Mouse (Mus musculus) ES-E14 (cell line): ENCODE results near the gene Mesd. TPM values are rescaled to one million over a fixed set of nuclear protein-coding genes. Genes with fewer than 3 reads are reported as not detected.

Experiments used
- DNase-seq: peaks from one replicate; pipeline ENCODE4 v3.0.0-alpha.2; 2013; ENCODE audit warnings: low read depth, low spot score
- H3K27ac ChIP-seq: 2 replicates; pipeline ENCODE4 v1.5.1; 2012; ENCODE audit warnings: low read depth, mild to moderate bottlenecking, low read length, moderate library complexity, mixed read lengths; ENCODE audit not compliant: poor library complexity, insufficient read depth, severe bottlenecking
- H3K36me3 ChIP-seq: 2 replicates; pipeline ENCODE4 v1.6.1; 2012; ENCODE audit warnings: mild to moderate bottlenecking, low read length, moderate library complexity, mixed read lengths; ENCODE audit not compliant: control insufficient read depth, poor library complexity, insufficient read depth, severe bottlenecking
- H3K4me1 ChIP-seq, 2 experiments: fragments of 150-350 bp in 1 of 2; sonication (generic) in 1 of 2; 2 replicates each; pipeline ENCODE4 v1.6.1; 2012; ENCODE audit warnings: low read length in 2 of 2, mild to moderate bottlenecking in 1 of 2, mixed read lengths in 1 of 2; ENCODE audit not compliant: control insufficient read depth in 2 of 2, insufficient read depth in 2 of 2, poor library complexity in 1 of 2
- H3K4me3 ChIP-seq, 2 experiments: fragments of 150-350 bp in 1 of 2; sonication (generic) in 1 of 2; 2 replicates each; pipeline ENCODE4 v1.5.1; 2012; ENCODE audit warnings: low read length in 2 of 2, low read depth in 1 of 2, mild to moderate bottlenecking in 1 of 2, mixed read lengths in 1 of 2; ENCODE audit not compliant: insufficient read depth in 1 of 2, poor library complexity in 1 of 2, severe bottlenecking in 1 of 2
- H3K9ac ChIP-seq: 2 replicates; pipeline ENCODE4 v1.6.1; 2012; ENCODE audit warnings: low read depth, mild to moderate bottlenecking, low read length, mixed read lengths; ENCODE audit not compliant: poor library complexity, insufficient read depth, severe bottlenecking
- H3K9me3 ChIP-seq: fragments of 150-350 bp; sonication (generic); 2 replicates; pipeline ENCODE4 v1.6.1; 2012; ENCODE audit warnings: low read depth, mild to moderate bottlenecking, low read length; ENCODE audit not compliant: control insufficient read depth, insufficient read depth
- CHD2 ChIP-seq: IDR thresholded peaks from 2 replicates; pipeline ENCODE4 v1.6.1; 2014; ENCODE audit warnings: mild to moderate bottlenecking, low read depth, low read length, inconsistent platforms
- HCFC1 ChIP-seq: IDR thresholded peaks from 2 replicates; pipeline ENCODE4 v1.6.1; 2012; ENCODE audit warnings: low read length, inconsistent platforms, borderline replicate concordance; ENCODE audit not compliant: insufficient read depth
- MAFK ChIP-seq: IDR thresholded peaks from 2 replicates; pipeline ENCODE4 v1.6.1; 2014; ENCODE audit warnings: mild to moderate bottlenecking, low read depth, low read length, inconsistent platforms; ENCODE audit not compliant: insufficient read depth
- ZC3H11A ChIP-seq: IDR thresholded peaks from 2 replicates; pipeline ENCODE4 v1.6.1; 2012; ENCODE audit warnings: low read depth, mild to moderate bottlenecking, inconsistent platforms, low read length, borderline replicate concordance
- ZNF384 ChIP-seq: IDR thresholded peaks from 2 replicates; pipeline ENCODE4 v1.6.1; 2012; ENCODE audit warnings: low read depth, low read length, inconsistent platforms
- in situ Hi-C, 2 experiments: fragments of 600-800 bp; cut with MboI; formaldehyde crosslinking; loops; one replicate each; pipeline ENCODE4 v1.15.1; 2025; ENCODE audit warnings: low sequenced_read_pairs in 2 of 2, inconsistent platforms in 1 of 2; ENCODE audit not compliant: unreplicated experiment in 2 of 2
- total RNA-seq: library from RNA; depleted of rRNA; stranded (reverse); fragments of 300-350 nt; gene quantifications from 2 replicates; pipeline ENCODE4 v1.2.3, GENCODE M21; 2012; rRNA removed

Gene Mesd
- 142 and 228 TPM in 2 replicates for total RNA-seq

DNA sequence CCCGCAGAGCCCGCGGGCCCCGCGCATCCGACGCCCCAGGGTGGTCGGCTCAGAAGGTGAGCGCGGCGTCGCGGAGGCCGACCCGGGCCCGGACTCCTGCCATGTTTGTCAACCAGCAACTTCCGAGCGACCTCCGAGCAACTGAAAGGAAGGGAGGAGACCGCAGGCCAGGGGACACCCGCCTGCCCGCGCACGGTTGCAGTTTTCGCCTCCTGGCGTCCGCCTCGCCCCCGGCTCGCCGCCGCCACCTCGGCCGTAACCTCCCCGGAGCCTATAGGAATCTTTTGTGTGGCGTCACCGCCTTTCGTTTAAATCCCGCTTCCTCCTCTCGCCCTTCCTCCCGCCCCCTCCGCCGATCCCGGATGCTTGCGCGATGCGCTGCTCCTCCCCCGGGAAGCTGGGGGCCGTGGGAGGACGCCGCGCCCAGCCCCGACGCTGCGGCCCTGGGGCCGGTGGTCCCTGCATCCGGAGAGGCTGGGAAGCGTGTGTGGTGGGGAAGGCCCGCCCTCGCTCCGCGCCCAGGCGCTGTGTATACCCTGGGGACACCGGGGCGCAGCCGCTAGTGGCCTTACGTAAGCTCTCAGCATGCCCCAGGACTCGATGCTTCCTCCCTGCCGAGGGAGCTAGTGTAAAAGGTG lies at the start of gene Mesd, which contains the start of gene Tlnrd1:
Gene Mesd, plus strand, starts transcription at position 446 of the 638 bp plus-strand sequence.
Gene Tlnrd1, minus strand, starts transcription at position 285 of the 638 bp plus-strand sequence.
- H3K4me1 ChIP-seq, result peaks cover 6 to 12% of the 10 kb centered on the region in 2 experiments
- H3K9ac ChIP-seq, result peak within 1 kb of the TSS; percentile 90
- peaks cover 5% of the 10 kb centered on the region for H3K36me3 ChIP-seq
- TF ChIP-seq HCFC1 (0 out of 2 replicates have a peak, but pooled peaks have one; percentile 9), CHD2 (no peak)
- peak within 1 kb of the TSS; percentile 77 to 79 for H3K4me3 ChIP-seq
- in situ Hi-C loops, result no loop called here
- peak within 1 kb of the TSS; percentile 89 for H3K27ac ChIP-seq
- H3K9me3 ChIP-seq, result no peaks in the 10 kb centered on the region
- peak; percentile 89 for DNase-seq

DNA sequence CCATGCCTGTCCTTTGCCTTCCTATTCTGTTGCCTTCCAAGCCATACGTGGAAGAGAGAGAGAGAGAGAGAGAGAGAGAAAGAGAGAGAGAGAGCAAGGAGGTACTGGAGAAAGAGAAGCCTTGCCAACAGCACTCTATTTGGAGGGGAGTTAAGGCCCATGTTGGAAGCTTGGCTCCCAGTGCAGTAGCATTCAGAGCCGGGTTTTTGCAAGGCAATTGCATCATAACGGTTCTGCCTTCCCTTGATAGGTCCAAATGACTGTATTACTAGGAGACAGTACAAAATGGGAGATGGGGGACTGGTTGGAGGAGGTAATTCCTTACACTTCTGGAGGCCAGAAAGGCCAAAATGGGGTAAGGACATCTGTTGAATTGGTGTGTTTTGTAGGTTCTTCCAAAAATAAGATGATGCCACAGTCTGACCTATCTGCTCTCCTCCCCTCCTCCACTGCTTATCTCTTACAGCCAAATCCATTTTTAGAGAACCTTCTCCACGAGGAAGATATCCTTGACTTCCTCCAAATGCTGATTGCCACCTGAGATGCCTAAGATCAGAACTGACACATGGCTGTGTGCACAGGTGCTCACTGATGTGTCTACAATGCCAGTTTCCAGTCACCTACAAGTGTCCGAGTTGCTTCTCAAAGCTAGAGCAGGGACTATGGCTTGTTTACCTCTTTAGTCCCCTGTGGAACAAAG lies 45.6 kb upstream of the Mesd start:
- Histone ChIP-seq H3K36me3 (no peaks in the 10 kb centered on the region), H3K9ac (no peak overlapping the region), H3K27ac (no peak overlapping the region), H3K9me3 (no peaks in the 10 kb centered on the region), H3K4me3 (no peak overlapping the region), H3K4me1 (no peaks in the 10 kb centered on the region)
- DNase-seq, result no peak
- in situ Hi-C loops, result no loop called here
- no peak for TF ChIP-seq ZC3H11A
- TF ChIP-seq MAFK, result no peak

- Histone ChIP-seq H3K27ac (no peak overlapping the region), H3K9me3 (no peaks in the 10 kb centered on the region), H3K36me3 (no peaks in the 10 kb centered on the region), H3K4me3 (no peak overlapping the region), H3K4me1 (no peaks in the 10 kb centered on the region), H3K9ac (no peak overlapping the region)
- no peak for DNase-seq
- in situ Hi-C loops, result no loop called here
- TF ChIP-seq HCFC1 (no peak), ZNF384 (no peak), ZC3H11A (no peak), CHD2 (no peak), MAFK (no peak)
Observed at GRCm38 (mm10) chr7:83840076-83840475, 44.2 kb upstream of the Mesd start.

DNA sequence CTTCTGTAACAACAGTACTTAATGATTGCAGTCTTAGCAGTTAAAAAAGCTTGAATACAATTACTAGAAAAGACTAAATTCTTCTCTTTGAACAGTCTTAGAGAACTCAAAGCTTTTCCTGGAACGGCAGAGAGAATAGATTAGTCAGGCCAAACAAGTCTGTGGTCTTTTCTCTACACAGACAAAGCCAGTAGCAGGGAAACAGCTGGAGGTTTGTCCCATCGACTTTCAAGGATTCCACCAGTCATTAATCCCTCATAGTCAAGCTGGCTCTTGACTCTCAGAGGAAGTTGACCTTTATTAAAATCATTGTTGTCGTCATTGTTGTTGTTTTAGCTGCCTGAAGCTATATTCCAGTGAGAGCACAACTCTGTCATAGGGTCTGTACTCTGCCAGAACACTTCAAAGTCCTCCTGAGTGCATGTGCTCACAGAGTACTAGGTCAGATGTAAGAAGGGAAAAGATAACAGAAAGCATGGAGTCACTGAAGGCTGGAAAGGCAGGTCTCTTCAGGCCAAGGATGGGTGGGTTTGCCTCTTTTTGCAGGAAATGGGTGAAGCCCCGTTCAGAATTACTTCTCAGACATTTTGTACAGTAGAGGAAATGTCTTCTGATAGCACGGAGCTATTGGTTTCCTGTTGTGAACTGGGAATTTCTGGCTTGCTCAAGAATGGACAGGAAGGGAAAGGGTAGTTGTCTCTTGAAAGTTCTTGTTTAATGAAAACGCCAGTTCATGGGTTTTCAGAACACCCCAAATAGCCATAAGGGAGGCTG lies 41.6 kb upstream of the Mesd start:
- in situ Hi-C loops, result no loop called here
- Histone ChIP-seq H3K9ac (no peak overlapping the region), H3K27ac (no peak overlapping the region), H3K36me3 (no peaks in the 10 kb centered on the region), H3K4me1 (no peaks in the 10 kb centered on the region), H3K4me3 (no peak overlapping the region), H3K9me3 (no peaks in the 10 kb centered on the region)
- no peak for TF ChIP-seq ZNF384
- TF ChIP-seq MAFK, result no peak
- TF ChIP-seq CHD2, result no peak
- TF ChIP-seq ZC3H11A, result no peak
- no peak for TF ChIP-seq HCFC1
- no peak for DNase-seq
